Mouse (Mus musculus) lung, postnatal 36 days (tissue): ENCODE measurements at regions not wholly inside any gene's neighbourhood (a gene's known extent, or its start where the extent isn't known, plus 50 kb on each side); places are given as distances from the start of the nearest gene placed in this dataset.
"Not testable (repeated sequence)": the region's sequence is repeated elsewhere in the genome, so short reads cannot be mapped to it uniquely, and the experiment has no call there.

Source experiments
- DNase-seq: peaks from one replicate; pipeline ENCODE4 v3.0.0; 2022; ENCODE audit warnings: mixed read lengths

DNA sequence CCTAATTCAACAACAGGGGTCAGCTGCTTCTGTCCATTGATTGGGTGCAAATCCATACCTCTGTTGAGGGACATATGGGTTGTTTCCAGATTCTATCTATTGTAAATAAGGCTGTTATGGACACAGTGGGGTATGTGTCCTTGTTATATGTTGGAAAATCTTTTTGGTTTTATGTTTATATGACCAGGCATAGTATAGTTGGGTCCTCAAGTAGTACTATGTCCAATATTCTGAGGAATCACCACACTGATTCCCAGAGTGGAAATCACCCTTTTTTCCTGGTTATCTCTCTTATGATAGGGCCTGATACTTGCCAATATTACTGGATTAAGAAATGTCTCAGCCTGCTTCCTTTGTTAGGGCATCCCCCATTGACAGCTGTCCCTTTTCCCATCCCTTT, 1471.0 kb downstream of the Kcnt2 start:
- DNase-seq: no peak

DNA sequence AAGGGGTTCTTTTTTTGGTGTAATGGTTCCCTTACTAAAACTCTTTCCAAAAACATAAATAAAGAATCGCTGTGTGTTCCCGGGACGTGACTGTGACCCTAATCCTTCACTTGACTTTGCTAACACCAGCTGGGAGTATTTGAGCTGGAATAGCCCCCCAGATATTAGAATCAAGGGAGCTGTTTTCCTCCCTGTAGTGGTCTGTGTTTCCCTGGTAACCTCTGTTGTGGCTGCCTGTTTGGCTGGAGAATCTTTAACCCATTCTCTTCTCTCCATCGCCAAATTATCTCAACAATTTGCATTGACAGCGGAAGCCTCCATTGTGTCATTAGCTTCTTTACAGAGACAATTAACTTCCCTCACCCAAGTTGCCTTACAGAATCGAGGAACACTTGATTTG, 1471.6 kb downstream of the Kcnt2 start:
- no peak for DNase-seq

DNA sequence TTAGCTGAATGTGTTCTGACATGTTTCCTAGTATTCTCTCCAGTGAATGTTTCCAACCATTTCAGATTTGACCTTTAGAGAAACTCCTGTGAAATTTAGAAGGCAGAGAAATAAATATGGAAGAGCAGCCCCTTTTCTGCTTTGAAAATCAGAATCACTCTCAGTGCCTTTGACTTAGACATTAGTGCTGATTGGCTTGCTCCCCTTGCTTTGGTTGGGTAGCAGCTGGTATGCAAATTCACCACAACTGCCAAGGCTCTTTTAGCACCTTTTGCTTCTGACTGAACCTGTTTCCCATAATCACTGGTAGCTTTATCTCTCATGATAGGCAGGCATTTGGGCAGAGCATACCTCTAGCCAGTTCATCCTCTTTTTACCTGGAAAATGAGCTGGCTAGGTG, 1495.3 kb downstream of the Kcnt2 start:
- no peak for DNase-seq

DNA sequence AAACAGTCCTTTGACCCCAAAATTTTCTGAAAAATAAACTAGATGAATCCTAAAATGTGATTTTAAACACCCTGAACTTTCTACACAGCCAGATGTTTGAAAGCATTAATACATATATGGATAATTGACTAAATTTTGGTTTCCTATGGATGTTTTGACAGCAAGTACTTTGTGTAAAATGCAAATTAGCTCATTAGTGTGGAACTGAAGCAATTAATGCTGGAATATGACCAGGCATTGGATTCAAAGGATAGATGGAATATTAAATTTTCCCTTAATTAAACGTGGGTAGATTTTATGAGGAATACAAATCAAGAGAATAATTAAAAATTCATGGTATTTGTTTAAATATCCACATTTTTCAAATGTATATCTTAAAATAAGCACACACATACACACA, 1530.1 kb downstream of the Kcnt2 start:
- DNase-seq: no peak

DNA sequence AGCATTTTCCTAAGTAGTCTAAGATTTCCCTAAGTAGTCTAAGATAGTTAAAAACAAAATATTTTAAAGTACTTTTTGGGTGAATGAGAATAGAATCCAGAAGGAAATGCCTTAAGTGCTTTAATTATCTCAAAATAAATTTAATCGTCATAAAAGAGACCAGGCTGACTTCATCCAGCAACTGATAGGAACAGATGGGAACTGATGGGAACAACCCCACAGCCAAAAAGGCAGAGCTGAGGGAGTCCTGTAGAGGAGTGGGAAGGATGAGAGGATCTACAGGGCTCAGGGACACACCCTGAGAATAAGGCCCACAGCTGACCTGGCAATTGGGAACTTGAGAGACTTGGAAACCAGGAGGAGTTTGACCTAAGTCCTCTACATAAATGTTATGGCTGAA, 1537.4 kb downstream of the Kcnt2 start:
- no peak for DNase-seq

DNA sequence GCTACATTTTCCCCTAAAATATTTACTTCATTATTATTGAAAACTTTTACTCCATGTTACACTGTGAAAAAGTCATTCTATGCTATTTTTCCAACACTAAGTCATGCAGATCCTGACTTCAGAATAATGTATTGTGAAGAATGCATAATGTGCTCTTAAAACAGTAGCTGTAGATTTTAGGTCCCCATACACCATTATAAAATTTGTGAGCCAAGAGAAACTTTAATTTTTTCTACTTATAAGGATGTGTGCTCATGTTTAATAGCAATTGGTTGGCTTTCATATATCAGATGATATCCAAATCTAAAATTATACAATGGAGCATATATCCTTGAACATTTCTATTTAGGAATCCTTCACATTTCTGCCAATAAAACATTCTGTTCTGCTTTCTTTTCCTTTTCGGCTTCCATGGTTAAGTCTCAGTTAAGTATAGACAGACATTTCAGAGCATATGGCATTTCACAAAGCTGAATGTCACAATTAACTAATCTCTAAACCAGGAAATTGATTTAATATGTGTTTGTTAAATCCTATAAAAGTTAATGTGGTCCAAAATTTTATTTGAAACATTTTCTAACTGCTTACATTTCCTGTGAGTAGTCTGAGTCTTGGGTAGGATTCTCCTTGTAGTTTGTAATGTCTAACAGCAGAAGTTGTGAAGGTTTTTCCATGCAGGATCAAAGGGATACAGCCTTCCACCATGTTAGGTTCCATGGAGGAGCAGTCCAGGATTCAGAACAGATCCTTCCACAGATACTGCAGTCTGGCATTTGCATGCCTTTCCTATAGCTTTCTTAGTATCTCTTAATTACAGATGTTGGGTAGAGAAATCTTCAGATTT, 1567.6 kb downstream of the Kcnt2 start:
- DNase-seq: no peak

DNA sequence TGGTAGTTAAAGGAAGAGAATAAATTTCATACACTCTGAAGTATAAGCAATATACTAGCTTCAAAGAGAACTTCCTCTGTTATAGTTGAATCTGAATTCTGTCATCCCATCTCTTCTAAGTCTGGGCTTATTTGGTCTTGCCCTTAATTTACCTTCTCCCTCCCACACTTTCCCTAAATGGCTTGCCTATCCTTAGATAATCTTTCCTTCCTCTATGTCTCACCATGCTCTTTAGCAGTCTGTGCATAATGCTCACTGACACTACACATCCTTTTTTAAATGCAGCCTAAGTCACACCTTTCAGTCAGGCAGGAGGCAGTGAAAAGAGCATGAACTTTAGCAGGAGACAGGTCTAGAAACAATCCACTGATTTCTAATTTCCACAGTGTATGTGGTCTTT, 1585.5 kb downstream of the Kcnt2 start:
- no peak for DNase-seq

DNA sequence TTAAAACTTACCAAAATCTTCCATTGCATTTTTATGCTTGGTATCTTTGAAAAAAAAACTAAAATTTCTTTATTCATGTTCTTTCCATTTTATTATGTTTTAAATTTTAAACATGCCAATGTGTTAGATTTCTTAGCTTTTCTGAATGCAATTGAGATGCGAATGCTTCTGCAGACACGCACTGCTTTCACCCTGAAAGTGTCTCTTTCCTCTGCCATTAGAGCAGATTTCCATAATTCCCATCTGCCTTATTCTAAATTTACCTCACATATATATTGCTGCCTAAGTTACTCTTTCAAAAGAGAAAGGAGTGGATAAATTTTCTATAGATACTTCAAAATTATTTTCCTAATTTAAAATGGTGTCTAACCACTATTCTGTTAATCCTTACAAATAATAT, 1596.6 kb downstream of the Kcnt2 start:
- DNase-seq: no peak

DNA sequence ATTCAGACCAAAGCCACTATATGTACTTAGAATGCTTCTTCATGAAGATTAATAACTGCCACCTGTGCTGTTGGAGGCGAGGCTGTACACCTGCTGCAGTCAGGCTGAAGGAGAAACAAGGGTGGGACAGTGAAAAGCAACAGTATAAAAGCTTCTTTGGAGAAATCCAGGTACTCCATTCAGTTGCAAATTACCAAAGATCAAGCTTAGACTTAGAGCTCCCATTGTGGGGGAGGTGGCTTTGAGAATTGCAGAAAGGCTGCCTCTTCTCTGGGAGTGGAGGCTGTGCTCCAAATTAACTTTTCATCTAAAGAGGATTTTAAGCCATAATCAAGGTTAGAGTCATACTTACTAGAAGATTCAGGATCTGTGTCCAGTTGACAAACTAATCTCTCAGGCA, 1607.9 kb downstream of the Kcnt2 start:
- not testable (repeated sequence) for DNase-seq

DNA sequence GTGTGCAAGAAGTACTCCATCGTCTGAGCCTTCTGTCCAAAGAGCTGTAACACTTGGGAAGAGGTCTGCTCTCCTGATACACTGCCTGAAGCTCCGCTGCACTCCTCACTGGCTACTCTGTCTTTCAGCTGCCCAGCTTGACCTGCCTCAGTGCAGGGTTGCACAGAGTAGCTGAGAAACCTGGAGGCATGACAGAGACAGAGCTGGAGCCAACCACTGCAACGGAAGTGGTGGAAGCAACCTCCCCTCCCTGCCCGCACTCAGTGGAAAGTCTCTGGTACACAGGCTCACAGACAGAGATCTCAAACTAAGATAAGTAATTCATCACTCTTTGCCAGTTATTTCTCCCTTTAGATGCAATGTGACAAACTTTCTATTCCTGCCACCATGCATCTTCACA, 1638.4 kb downstream of the Kcnt2 start:
- no peak for DNase-seq

DNA sequence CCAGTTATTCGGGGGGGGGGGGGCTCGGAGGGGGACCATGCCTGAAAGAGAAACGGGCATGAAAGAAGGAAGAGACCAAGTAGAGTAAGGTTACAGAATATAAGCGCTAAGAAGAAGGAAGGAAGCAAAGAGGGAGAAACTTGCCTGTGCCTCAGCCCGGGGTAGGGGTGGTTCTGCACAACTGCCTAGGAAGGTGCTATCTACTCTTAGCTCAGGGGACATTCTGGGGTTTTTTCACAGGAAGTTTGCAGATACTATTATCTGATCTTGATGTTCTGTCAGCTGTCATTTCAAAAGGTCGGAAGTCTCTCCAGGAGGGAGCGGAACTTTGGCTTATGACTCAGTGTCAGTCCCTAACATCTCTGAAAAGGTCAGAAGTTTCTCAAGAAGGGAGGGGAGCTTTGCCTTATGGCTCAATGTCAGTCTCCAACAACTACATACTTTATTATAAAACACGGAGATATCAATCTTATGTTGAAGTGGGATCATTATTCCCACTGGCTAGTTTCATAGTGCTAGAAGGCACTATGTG, 1652.0 kb downstream of the Kcnt2 start:
- no peak for DNase-seq

DNA sequence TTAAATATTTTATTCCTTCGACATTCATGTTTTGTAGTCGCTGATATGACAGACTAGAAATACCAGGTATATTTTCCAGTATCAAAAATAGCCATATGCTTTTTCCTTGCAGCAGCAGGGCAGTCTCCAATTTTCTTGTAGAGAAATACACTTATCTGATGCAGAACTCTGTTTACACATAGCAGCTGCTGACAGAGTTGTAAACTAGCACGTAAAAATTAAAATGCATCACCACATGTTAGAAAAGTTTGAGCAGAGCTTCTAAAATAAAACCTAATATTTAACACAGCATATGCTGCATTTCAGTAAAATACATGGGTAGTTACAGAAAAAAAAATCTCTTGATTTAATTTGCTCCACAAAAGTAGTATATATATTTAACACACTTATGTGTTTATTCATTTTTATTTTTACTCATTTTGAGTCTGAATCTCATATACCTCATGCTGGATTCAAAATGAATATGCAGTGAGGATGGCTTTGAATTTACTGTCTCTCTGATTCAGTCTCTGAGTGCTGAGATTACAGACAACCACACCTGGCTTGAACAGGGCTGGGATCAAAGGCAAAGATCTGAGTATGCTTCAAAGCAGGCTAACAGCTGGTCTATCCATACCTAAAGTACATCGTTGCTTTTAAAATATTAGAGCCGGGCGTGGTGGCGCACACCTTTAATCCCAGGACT, 1665.9 kb downstream of the Kcnt2 start:
- DNase-seq: no peak

DNA sequence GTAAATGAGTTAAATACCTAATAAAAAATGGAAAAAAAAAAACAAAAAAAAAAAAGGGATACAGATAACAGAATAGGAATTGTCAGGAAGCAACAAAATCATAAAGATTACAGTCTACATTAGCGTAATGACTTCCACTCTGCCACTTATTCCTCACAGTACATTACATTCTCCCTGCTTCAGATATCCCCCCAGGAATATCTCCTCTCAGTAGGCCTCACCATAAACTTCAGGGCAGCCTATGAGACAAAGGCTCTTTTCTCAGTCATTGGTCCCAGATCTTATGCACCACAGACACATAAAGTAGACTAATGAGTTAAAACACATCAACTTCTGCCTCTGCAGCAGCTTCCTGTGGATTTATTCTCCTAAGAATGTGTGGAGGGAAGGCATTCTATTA, 1680.2 kb downstream of the Kcnt2 start:
- no peak for DNase-seq

DNA sequence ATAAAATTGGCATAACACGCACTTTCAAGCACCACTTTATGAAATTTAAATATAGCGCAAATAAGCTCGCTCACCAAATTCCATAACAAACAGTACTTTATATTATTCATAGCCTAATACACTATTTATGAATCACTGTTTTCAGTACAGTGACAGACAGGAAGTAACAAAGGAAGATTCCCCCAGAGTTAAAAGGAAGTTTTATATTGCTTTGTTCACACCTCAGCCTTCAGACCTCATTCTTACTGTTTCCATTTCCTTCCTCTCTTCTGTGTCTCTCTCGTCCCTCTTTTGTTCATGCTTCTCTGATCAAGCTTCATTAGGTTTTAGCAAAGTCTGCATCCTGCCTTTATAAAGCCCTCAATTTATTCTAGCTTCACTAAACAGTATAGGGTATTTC, 1680.8 kb downstream of the Kcnt2 start:
- no peak for DNase-seq

DNA sequence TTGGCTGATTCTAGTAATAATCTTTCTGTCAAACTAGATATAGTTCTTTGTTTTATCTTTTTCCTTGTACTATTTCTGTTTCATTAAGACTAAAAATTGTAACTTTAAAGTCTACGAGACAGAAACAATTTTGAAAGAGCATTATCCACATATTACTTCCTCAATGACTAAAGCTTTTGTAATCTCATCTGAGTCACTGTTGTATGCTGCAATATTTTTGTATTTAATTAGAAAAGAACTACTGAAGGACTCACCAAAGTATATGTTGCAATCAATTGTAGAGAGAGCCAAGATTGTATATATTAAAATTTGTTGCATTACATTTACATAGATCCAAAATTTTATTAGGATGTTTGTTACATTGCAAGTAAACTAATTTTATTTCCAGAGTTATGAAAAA, 1692.4 kb upstream of the B3galt2 start:
- no peak for DNase-seq

DNA sequence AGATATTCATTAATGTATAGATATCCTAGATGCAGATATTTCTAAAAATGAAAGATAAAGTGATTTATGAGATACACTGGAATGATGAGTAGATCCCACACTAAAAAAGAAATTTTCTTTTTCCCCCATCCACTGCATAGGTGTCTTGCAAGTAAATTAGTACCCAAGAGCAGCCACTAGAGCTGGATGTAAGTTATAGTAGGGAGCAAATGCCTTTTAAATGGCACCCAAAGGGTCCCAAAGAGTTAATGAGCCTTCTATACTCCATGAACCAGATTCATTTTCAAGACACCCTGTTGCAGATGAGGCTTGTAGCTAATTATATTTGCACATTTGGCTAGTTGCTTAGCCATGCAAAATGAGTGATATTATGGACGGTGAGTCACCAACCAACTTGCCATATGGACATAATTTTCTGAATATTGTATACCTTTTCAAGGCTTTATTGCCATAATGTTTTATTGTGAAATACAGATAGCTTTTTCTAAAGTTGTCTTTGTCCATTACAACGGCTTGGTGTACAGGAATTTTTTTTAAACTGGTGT, 1686.1 kb upstream of the B3galt2 start:
- no peak for DNase-seq

DNA sequence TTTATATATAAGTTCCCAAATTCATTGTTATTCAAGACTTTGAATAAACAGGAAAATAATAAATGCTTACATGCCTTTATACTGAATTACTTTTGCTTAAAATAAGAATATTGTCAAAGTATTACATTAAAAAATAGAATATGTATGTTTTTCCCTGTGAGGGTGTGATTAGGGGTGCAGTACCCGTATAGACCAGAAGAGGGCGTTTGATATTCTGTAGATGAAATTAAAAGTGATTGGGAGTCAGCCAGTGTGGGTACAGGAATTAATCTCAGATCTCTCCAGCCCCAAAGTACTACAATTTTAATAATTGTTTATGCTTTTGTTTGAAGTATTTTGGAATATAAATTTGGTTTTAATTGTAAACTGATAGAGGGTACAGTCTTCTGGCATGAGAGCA, 1678.7 kb upstream of the B3galt2 start:
- DNase-seq: peak; percentile 16

DNA sequence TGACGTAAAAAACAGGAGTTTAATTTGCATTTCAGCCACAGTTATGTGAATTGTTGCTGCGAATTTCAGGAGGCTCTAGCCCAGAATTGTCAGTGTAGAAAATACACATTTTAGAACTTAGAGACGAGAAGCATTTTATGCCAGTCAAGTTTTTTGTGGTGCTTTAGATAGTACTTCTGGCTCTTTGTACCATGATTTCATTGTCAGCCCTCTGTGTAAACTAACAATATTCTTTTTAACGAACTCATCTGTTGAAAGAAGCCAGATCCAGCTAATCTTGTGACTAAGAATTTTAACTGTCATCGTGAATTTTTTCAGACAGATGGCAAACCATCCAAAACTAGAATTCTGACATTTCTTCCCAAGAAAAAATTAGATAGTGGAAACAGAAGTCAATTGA, 1672.3 kb upstream of the B3galt2 start:
- no peak for DNase-seq

DNA sequence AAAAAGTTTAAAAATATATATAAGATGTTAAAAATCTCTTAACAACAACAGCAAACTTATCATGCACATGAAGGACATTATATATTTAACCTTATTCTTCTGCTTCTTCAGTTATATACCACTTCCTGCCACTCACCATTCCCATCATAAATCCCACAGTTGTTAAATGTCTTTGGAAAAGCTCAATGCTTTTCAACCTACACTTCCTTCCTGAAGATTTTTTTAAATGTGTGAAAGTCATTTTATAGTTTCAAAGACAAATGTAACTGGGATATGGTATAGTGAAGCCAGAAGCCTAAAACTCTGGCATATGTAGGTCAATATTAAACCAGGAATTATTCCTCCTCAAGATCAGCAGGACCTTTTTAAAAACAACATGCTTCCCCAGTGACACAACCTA, 1666.1 kb upstream of the B3galt2 start:
- no peak for DNase-seq

DNA sequence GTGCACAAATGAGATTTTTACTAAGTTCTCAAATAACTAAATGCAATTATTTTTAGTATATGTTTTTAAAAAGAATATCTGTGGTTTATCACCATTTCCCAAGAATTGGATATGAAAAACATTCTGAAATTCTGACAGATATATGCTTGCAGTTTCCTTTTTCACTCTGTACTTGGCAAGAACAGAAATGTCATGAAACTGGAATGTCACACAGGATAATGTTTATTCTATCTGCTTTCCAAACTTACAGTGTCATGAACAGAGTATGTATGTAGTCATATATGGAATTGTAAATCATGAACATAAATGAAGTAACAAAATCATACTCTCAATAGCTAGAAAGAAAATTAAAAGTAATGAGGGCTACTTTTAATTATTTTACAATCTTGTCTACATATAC, 1640.7 kb upstream of the B3galt2 start:
- no peak for DNase-seq

DNA sequence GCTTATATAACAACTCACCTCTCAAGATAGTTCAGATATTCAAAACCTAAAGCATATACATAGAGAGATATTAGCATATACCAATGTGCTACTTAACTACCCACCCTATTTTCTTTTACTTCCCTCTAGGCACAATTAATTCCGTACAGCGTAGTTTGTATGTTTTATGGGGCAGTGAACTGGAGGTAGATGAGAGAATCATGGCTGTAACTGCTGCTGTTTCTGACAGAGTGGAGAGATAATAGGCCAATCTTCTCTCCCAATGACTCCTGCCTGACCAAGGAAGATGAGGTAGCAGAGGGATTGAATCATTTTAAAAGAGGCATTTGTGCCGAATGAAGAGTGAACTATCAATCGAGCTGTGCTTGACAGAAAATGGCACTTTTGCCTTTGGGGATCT, 1640.1 kb upstream of the B3galt2 start:
- DNase-seq: no peak

DNA sequence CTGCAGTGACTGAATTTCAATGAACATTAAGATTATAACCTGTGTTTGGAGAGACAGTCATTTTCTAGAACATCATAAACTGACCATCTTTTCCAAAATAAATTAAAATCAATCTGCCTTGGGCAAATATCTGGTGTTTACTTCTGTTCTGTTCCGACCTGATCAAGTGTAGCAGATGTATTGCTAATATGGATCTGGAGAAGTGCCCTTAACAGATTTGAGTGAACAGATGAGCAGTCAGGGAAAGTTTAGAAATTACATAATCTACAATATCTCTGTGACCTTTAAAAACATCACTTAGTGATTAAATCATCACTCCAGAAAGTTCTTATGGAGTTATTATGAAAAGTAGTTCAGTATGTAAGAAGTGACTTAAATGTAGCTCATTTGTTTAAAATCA, 1634.1 kb upstream of the B3galt2 start:
- DNase-seq: no peak

DNA sequence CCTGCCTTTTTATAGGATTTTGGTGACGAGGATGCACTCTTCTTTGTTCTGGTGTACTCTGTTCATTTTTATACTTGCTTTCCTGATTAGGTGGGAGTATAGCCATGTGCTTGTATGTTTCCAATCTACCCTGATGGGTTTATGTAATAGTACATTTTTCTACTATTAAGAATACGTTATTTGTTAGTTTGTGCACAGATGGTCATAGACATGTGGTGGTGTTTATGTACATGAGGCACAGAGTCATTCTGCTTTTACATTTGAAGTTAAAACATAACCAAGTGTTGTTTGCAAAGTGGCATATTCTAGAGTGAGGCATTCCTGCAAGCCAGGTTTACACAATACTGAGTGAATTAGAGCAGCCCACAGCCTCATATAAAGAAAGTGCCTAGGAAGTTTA, 1597.7 kb upstream of the B3galt2 start:
- DNase-seq: no peak

DNA sequence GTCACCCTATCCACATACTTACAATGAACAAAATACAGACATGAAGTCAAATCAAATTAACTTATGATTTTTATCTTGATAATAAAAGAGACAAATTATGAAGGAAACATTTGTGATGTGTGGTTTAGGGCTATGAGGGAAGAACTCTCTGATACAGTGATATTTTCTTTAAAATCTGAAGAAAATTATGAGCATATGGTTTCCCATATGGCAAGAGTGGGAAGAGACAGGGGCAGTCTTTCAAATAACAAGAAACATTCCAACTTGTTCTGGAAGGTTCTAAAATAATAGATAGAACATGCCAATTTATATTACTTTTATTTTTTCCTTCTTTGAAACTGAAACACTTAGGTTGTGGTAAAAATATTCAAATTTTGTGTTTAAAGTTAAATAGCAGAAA, 1585.3 kb upstream of the B3galt2 start:
- DNase-seq: no peak
